Mouse (Mus musculus) lung, adult 2 months (tissue): ENCODE data around the gene Capn2.

Source experiments
- CTCF ChIP-seq: fragments of 200-500 bp; IDR thresholded peaks from 2 replicates; pipeline ENCODE4 v1.5.1; 2011; ENCODE audit warnings: mild to moderate bottlenecking, low read length, control low read depth; ENCODE audit not compliant: insufficient read depth
- POLR2A ChIP-seq: fragments of 200-500 bp; IDR thresholded peaks from 2 replicates; pipeline ENCODE4 v1.6.1; 2011; ENCODE audit warnings: low read depth, mild to moderate bottlenecking, control low read depth, low read length, borderline replicate concordance; ENCODE audit errors: extremely low read depth

DNA sequence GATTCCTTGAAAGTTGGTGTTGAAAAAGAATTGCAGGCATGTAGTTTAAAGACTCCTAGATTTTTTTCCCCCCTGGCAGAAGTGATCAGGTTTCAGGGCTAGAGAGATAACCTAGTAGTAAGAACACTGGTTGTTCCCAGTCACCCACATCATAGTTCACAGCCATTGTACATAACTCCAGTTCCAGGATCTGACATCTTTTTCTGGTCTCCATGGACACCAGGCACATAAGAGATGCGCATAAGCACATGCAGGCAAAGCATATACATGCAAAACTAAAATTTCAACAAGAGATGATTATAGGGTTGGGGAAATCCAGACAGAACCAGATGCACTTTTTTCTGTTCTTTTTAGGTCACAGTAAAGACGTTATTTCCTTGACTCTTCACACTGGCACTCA is 62.3 kb downstream of the Capn2 start:
- TF ChIP-seq CTCF (no peak), POLR2A (no peak)
